Mouse (Mus musculus) megakaryocyte, embryonic 14.5 days (primary cell): ENCODE data around the gene Col23a1.

ENCODE experiments used
- FLI1 ChIP-seq: IDR thresholded peaks from 2 replicates; pipeline ENCODE4 v1.6.1; 2012; ENCODE audit warnings: low read length, inconsistent platforms, mixed read lengths
- GATA1 ChIP-seq: IDR thresholded peaks from 3 replicates; pipeline ENCODE4 v1.6.1; 2012; ENCODE audit warnings: mixed read lengths, low read length, inconsistent platforms, borderline replicate concordance

DNA sequence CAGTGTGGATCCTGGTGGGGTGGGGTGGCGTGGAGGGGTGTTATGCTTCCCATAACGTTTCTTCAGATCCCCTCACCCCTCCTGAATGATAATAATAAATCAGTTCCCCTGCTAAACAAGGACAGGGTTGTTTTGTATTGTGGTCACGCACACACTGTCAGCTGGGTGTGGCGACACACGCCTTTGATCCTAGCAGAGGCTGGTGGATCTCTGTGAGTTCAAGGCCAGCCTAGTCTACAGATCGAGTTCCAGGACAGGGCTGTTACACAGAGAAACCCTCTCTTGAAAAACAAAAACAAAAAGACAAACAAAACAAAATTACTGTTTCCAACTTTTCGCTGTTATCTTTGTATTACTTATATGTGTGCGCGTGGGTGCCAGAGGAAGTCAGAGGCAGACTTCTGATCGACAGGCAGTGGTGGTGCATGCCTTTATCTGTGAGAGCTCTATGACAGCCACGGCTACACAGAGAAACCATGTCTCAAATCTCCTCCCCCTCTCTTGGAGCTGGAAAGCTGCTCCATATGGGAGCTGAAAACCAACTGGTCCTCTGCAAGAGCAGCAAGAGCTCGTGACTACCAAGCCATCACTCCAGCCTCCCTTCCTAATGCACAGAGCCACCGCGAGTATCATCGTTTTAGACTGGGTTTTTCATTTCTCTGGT lies 340.1 kb downstream of the Col23a1 start:
- TF ChIP-seq GATA1 (no peak), FLI1 (no peak)
